Mouse (Mus musculus): ENCODE data around the gene Frmpd4.

DNA sequence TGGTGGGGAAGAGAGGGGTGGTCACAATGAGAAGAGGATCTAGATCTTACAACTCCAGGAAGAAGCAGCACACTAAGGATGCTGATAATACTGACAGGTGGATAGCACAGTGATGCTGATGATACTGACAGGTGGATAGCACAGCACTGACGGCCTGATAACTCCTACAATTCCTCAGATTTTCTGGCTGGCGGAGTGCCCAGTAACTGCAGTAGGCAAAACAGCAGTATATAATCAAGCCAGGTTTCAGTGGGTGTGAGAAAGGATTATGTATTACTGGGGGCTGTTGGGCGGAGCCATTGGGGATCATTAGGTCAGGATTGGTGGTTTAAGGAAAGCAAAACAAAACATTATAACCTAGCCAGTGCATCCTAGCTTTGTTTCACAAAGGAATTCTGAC lies 1053.9 kb downstream of the Frmpd4 start:
- no peak for TF ChIP-seq POLR2A (IDR thresholded peaks at IDR 0.05; ENCODE audit: extremely low read depth, insufficient read depth, low read length)
- no peak for TF ChIP-seq CTCF (IDR thresholded peaks at IDR 0.05; ENCODE audit: extremely low read depth, insufficient read depth, low read length)
